9 mouse cellular contexts compared by ENCODE assay signal in the genomic region with DNA sequence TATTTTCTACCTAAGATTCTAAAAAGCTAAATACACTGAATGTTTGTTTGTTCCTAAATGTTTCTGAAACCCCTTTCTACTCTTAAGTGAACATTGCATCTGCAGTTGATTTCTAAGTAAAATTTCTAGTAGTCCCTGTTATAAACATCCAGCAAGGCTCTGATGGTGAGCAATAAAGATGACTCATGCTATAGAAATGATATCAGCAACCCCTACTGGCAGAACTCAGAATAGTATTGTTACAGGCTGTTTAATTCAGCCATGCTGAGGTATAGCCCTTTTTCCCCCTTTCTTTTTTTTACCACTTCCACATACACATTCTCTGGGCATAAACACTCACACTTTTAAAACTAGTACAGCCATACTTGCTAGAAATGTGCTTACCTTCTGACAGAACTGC.
A peak's percentile ranks its signal among the peaks of the same experiment; 100 is the strongest.
DNase-seq lines count a peak whose midpoint lies in the region; ATAC-seq and TF ChIP-seq lines count a peak whose summit lies in the region.
"Had no signal": no experiment of that assay in that cellular context is flagged by ENCODE, and none has a peak within 500 bp of the region (broad histone marks: within the 10 kb centered on the region; RNA-seq: fewer than 3 reads in every experiment).

No protein-coding gene starts in this region.

- 0 out of 2 replicates have a peak, but pooled peaks cover 12% of the 10 kb centered on the region for H3K36me3 ChIP-seq in lung, postnatal 0 days (ENCODE audit: insufficient read depth, low read length)
- H3K36me3 ChIP-seq in stomach, postnatal 0 days (ENCODE audit: control insufficient read depth, insufficient read depth, low read length), result peaks cover 8% of the 10 kb centered on the region

- no peak overlapping the region for H3K9ac ChIP-seq in lung, postnatal 0 days (replicated peaks; ENCODE audit: low read depth)
- no peak overlapping the region for H3K9ac ChIP-seq in stomach, postnatal 0 days (ENCODE audit: low read length)
- H3K9ac ChIP-seq: limb, embryonic 12.5 days had no signal

- peak; percentile 47 to 80 for DNase-seq in frontal cortex, adult 2 months (ENCODE audit: extremely low spot score in 1 of 2, low spot score in 1 of 2)
- DNase-seq in frontal cortex, postnatal 25 days (ENCODE audit: low spot score in 2 of 2), result no peak
- DNase-seq in right cerebral cortex, adult 18-20 months, result peak; percentile 52
- no peak for DNase-seq in right cerebral cortex, postnatal 36 days (ENCODE audit: low spot score in 2 of 2)
- DNase-seq in embryo, embryonic 11.5 days (ENCODE audit: low read depth, low spot score), result peak; percentile 14
- DNase-seq in lung, postnatal 0 days (ENCODE audit: low spot score), result peak; percentile 79
- DNase-seq in stomach, postnatal 0 days (ENCODE audit: low spot score), result no peak
- no peak for DNase-seq in gastrocnemius, postnatal 36 days

- H3K4me2 ChIP-seq in lung, postnatal 0 days (replicated peaks; ENCODE audit: low read depth, low read length), result no peak overlapping the region
- H3K4me2 ChIP-seq in stomach, postnatal 0 days (replicated peaks; ENCODE audit: low read depth), result no peak overlapping the region
- H3K4me2 ChIP-seq: limb, embryonic 12.5 days had no signal

- TF ChIP-seq CTCF in lung, postnatal 0 days (IDR thresholded peaks at IDR 0.05), result peak; percentile 75
- TF ChIP-seq CTCF in stomach, postnatal 0 days (IDR thresholded peaks at IDR 0.05; ENCODE audit: low read depth), result peak; percentile 81

- TF ChIP-seq EP300 in lung, postnatal 0 days (IDR thresholded peaks at IDR 0.05), result 0 out of 2 replicates have a peak, but pooled peaks have one; percentile 16
- TF ChIP-seq EP300 in stomach, postnatal 0 days (optimal IDR thresholded peaks at IDR 0.05), result no peak

- peak; percentile 77 for ATAC-seq in lung, postnatal 0 days
- ATAC-seq in stomach, postnatal 0 days (ENCODE audit: low FRiP score, low TSS enrichment), result peak; percentile 76; the same call in 1 of the 2 replicates

- H3K9me3 ChIP-seq in lung, postnatal 0 days (ENCODE audit: low read length), result no peaks in the 10 kb centered on the region
- no peaks in the 10 kb centered on the region for H3K9me3 ChIP-seq in stomach, postnatal 0 days (ENCODE audit: control insufficient read depth, low read length)
- H3K9me3 ChIP-seq: limb, embryonic 12.5 days had no signal

- H3K27ac ChIP-seq in lung, postnatal 0 days (ENCODE audit: low read length), result no peak overlapping the region
- no peak overlapping the region for H3K27ac ChIP-seq in stomach, postnatal 0 days (replicated peaks)
- H3K27ac ChIP-seq: limb, embryonic 12.5 days had no signal

- H3K4me1 ChIP-seq in lung, postnatal 0 days (ENCODE audit: insufficient read depth, low read depth, low read length), result no peaks in the 10 kb centered on the region
- no peaks in the 10 kb centered on the region for H3K4me1 ChIP-seq in stomach, postnatal 0 days (replicated peaks; ENCODE audit: control insufficient read depth, insufficient read depth)
- H3K4me1 ChIP-seq: limb, embryonic 12.5 days had no signal

- intact Hi-C loops in gastrocnemius, postnatal 36 days (cut with DNase I), result loop anchor here (2.0 to 10.0 kb wide), 2 partner anchors 114 to 1536 kb away; partner anchors contain the start of gene Tbl1xr1

- no peaks in the 10 kb centered on the region for H3K27me3 ChIP-seq in lung, postnatal 0 days (replicated peaks; ENCODE audit: insufficient read depth, low read length)
- H3K27me3 ChIP-seq in stomach, postnatal 0 days (ENCODE audit: control insufficient read depth, insufficient read depth, low read length), result no peaks in the 10 kb centered on the region
- H3K27me3 ChIP-seq: limb, embryonic 12.5 days had no signal

- no peak overlapping the region for H3K4me3 ChIP-seq in lung, postnatal 0 days (ENCODE audit: low read depth, low read length)
- H3K4me3 ChIP-seq in stomach, postnatal 0 days (ENCODE audit: low read depth, low read length), result no peak overlapping the region
- H3K4me3 ChIP-seq: limb, embryonic 12.5 days had no signal

Comparison
In these comparisons a context has a peak if more than half of its experiments do, and no peak if none do; other contexts are left out.
1. DNase-seq: peak in frontal cortex, adult 2 months (2 of 2), right cerebral cortex, adult 18-20 months (single experiment), embryo, embryonic 11.5 days (single experiment) and lung, postnatal 0 days (single experiment); none in frontal cortex, postnatal 25 days (0 of 2), right cerebral cortex, postnatal 36 days (0 of 2), stomach, postnatal 0 days (single experiment) and gastrocnemius, postnatal 36 days (0 of 2).